Mouse (Mus musculus) erythroblast, embryonic 14.5 days (primary cell): ENCODE data around the gene Gm9857.

Experiments
- GATA1 ChIP-seq: IDR thresholded peaks from 2 replicates; pipeline ENCODE4 v1.6.1; 2012; ENCODE audit warnings: low read length, inconsistent platforms, mixed read lengths
- TAL1 ChIP-seq: IDR thresholded peaks from 3 replicates; pipeline ENCODE4 v1.6.1; 2012; ENCODE audit warnings: low read length, inconsistent platforms, mixed read lengths

GRCm38 (mm10) chr3:108933557-108933956, 6.7 kb downstream of the Gm9857 start:
- TF ChIP-seq GATA1 (no peak), TAL1 (no peak)
